Mouse (Mus musculus) lung, embryonic 16.5 days (tissue): ENCODE data around the gene Slc27a4. TPM values are rescaled to one million over a fixed set of nuclear protein-coding genes. Genes with fewer than 3 reads are reported as not detected.

ENCODE experiments used
- microRNA-seq: library from miRNA; unstranded; fragments of <30 nt; microRNA quantifications from one replicate; pipeline ENCODE4, GENCODE M21; 2016
- polyA plus RNA-seq: library from polyadenylated mRNA; unstranded; fragments of >200 nt; fragmentation: Nextera tagmentation; extraction: Ambion mirVana; gene quantifications from 2 replicates; pipeline ENCODE4 v1.2.1, GENCODE M21; 2015

The Slc27a4 gene
- polyA plus RNA-seq, 1 experiment from 2014 or later = 11.7 TPM

Small RNAs within 50 kb of the gene (microRNA-seq; reads per million reads assigned to microRNA genes)
- gene Mir219a-2 (not detected), gene Mir219b (not detected)

Other genes with a start within 250 kb of the Slc27a4 start
- 10.7 and 12.2 TPM in 2 replicates for gene Rapgef1, start 182.9 kb upstream of the Slc27a4 start, polyA plus RNA-seq
- gene Gm13420, start 50.9 kb upstream of the Slc27a4 start, polyA plus RNA-seq = 0.45 and 1.9 TPM in 2 replicates
- gene Gm13547, start 43.3 kb upstream of the Slc27a4 start, polyA plus RNA-seq = not detected in 2 replicates
- 28.3 and 29.0 TPM in 2 replicates for gene Coq4, start 15.1 kb upstream of the Slc27a4 start, polyA plus RNA-seq
- 33.9 and 38.3 TPM in 2 replicates for gene Trub2, start 14.1 kb upstream of the Slc27a4 start, polyA plus RNA-seq
- gene Urm1, start 17.4 kb downstream of the Slc27a4 start, polyA plus RNA-seq = 24.8 and 31.0 TPM in 2 replicates
- gene Cercam, start 66.5 kb downstream of the Slc27a4 start, polyA plus RNA-seq = 14.8 and 17.6 TPM in 2 replicates
- gene Odf2, start 86.6 kb downstream of the Slc27a4 start, polyA plus RNA-seq = 60.8 and 62.3 TPM in 2 replicates
- 70.4 and 70.9 TPM in 2 replicates for gene Gle1, start 132.8 kb downstream of the Slc27a4 start, polyA plus RNA-seq
- gene Sptan1, start 162.9 kb downstream of the Slc27a4 start, polyA plus RNA-seq = 98.4 and 109 TPM in 2 replicates
- 29.4 and 32.9 TPM in 2 replicates for gene Wdr34, start 246.2 kb downstream of the Slc27a4 start, polyA plus RNA-seq